Mouse (Mus musculus) forebrain, embryonic 12.5 days (tissue): ENCODE measurements around the gene Evx2. TPM values are rescaled to one million over a fixed set of nuclear protein-coding genes. Genes with fewer than 3 reads are reported as not detected.

Source experiments
- ATAC-seq: fragments of 200-750 bp; cut with Nextera tagmentation; 2 replicates; pipeline ENCODE4 v1.8.0; 2017; ENCODE audit warnings: moderate TSS enrichment; ENCODE audit not compliant: low FRiP score
- H3K27ac ChIP-seq: fragments of 300-500 bp; sonication (generic); 2 replicates; pipeline ENCODE4 v1.5.1; 2016; ENCODE audit warnings: mild to moderate bottlenecking
- H3K27me3 ChIP-seq: fragments of 300-500 bp; sonication (generic); 2 replicates; pipeline ENCODE4 v1.6.1; 2016; ENCODE audit warnings: mild to moderate bottlenecking
- H3K36me3 ChIP-seq: fragments of 300-500 bp; sonication (generic); replicated peaks from 2 replicates; pipeline ENCODE4 v1.6.1; 2016; ENCODE audit warnings: mild to moderate bottlenecking
- H3K4me1 ChIP-seq: fragments of 300-500 bp; sonication (generic); 2 replicates; pipeline ENCODE4 v1.6.1; 2016
- H3K4me2 ChIP-seq: fragments of 300-500 bp; sonication (generic); 2 replicates; pipeline ENCODE4 v1.6.1; 2016; ENCODE audit warnings: mild to moderate bottlenecking, moderate library complexity
- H3K4me3 ChIP-seq: fragments of 300-500 bp; sonication (generic); replicated peaks from 2 replicates; pipeline ENCODE4 v1.5.1; 2016; ENCODE audit warnings: mild to moderate bottlenecking
- H3K9ac ChIP-seq: fragments of 300-500 bp; sonication (generic); 2 replicates; pipeline ENCODE4 v1.6.1; 2016; ENCODE audit warnings: mild to moderate bottlenecking
- H3K9me3 ChIP-seq: fragments of 300-500 bp; sonication (generic); 2 replicates; pipeline ENCODE4 v1.6.1; 2016
- WGBS: fragments of 180-500 bp; shearing (Covaris S2); methylation state at CpG from one replicate; pipeline ENCODE4 v1.1.7; 2016; 5-methylcytosine and 5-hydroxymethylcytosine counted together
- polyA plus RNA-seq: library from polyadenylated mRNA; unstranded; fragments of >200 nt; fragmentation: Nextera tagmentation; extraction: Ambion mirVana; gene quantifications from 2 replicates; pipeline ENCODE4 v1.2.1, GENCODE M21; 2016

Gene Evx2
- polyA plus RNA-seq, 1 experiment from 2014 or later: not detected

DNA sequence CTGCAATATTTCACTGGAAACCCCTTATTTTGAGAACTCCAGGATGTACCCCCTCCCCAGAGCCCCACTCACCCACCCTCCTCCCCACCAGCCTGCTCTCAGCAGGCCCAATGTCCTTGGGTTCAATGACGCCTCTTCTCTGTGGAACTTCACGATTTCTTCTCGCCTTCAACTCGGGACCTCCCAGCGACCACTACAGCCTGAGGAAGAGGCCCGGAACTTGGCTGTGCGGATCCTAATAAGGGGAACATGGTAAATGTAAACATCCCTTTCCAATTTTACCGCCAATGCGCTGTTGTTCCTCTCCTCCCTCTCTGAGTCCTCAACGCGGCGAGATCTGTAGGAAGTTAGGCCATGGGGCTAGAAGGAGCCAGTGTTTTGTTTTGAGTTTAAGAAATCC is 24.7 kb upstream of the Evx2 start:
- no peaks in the 10 kb centered on the region for H3K9me3 ChIP-seq
- no peaks in the 10 kb centered on the region for H3K36me3 ChIP-seq
- H3K9ac ChIP-seq: no peak overlapping the region
- no peak overlapping the region for H3K27ac ChIP-seq
- peaks cover 92% of the 10 kb centered on the region for H3K27me3 ChIP-seq
- no peak overlapping the region for H3K4me3 ChIP-seq
- H3K4me2 ChIP-seq: no peak overlapping the region
- 0% methylated on average over 12 of the region's 12 CpGs for WGBS
- no peak for ATAC-seq
- H3K4me1 ChIP-seq: peaks cover 13% of the 10 kb centered on the region

DNA sequence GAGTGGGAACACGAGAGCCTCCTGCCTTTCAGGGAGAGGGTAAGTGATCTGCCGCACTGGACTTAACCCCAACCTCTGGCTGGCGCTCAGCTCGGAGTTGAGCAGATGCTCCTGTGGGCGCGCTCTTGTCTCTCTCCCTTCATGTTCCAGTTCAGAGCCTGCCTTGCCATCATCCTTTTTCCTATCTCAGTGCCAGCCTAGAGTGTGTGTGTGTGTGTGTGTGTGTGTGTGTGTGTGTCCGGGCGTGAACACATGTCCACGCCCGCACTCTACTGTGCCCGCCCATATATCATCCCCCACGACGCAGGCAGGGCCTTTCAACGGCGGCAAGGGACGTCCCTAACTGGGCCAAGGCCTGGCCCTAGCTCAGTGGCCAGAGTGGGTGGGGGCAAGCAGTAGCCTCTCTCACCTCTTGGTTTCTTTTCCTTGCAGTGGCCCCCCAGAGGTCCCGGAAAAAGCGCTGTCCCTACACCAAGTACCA is 24.2 kb upstream of the Evx2 start:
- Histone ChIP-seq H3K27ac (no peak overlapping the region), H3K4me2 (no peak overlapping the region), H3K36me3 (no peaks in the 10 kb centered on the region), H3K9me3 (no peaks in the 10 kb centered on the region), H3K27me3 (peaks cover 94% of the 10 kb centered on the region), H3K4me3 (no peak overlapping the region), H3K4me1 (peaks cover 13% of the 10 kb centered on the region), H3K9ac (no peak overlapping the region)
- ATAC-seq: no peak
- WGBS: 2% methylated on average over 18 of the region's 18 CpGs

DNA sequence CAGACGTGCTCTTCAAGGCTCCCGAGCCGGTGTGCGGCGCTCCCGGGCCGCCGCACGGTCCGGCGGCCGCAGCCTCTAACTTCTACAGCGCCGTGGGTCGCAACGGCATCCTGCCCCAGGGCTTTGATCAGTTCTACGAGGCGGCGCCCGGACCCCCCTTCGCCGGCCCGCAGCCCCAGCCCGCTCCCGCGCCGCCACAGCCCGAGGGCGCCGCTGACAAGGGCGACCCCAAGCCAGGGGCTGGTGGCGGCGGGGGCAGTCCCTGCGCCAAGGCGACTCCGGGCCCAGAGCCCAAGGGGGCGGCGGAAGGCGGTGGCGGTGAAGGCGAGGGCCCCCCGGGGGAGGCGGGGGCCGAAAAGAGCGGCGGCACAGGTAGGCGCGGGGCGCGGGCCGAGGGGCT is 23.4 kb upstream of the Evx2 start:
- ATAC-seq: no peak

DNA sequence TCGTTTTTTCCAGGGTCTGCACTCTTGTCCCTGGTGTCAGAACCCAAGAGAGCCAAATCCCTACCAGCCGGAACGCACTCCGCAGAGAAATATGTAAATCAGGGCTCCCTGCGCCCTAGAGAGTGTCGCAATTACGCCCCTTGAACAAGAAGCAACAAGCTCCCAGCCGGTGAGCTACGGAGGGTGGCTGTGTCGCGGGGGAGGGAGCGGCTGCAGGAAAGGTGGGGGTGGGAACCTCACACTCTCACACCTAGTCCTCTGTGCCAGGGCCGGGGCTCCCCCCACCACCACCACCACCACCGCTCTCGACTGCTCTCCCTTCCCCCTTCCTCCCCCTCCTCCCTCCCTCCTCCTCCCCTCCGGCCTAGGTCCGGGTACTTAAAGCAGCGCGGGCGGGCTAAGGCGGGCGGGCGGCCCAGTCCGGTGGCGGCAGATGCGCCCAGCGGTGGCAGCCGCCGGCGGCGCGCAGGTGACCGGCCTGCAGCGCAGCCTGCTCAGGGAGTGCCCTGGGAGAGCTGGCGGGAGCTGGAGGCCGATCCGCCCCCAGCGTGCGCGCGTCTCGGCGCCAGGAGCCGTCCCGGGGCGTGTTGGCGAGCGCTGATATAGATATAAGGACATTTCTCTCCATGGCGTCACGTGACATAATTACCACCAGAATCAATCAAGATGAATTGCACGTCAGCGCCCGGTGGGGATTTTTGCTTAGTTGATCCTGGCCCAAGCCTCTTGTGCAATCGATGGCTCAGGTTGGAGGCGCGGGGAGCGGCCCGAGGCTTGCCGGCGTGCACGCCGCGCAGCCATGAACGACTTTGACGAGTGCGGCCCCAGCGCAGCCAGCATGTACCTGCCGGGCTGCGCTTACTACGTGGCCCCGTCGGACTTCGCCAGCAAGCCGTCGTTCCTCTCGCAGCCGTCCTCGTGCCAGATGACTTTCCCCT is 22.5 kb upstream of the Evx2 start:
- ATAC-seq: peak; percentile 30; the same call in 1 of the 2 replicates
- H3K27me3 ChIP-seq: peaks cover 95% of the 10 kb centered on the region
- no peak overlapping the region for H3K9ac ChIP-seq
- no peaks in the 10 kb centered on the region for H3K9me3 ChIP-seq
- peak overlapping the region; percentile 25 for H3K4me3 ChIP-seq
- no peak overlapping the region for H3K27ac ChIP-seq
- H3K36me3 ChIP-seq: no peaks in the 10 kb centered on the region
- H3K4me1 ChIP-seq: peaks cover 13% of the 10 kb centered on the region
- under 1% methylated on average over 60 of the region's 78 CpGs for WGBS
- peak overlapping the region; percentile 8; the same call in 1 of the 2 replicates for H3K4me2 ChIP-seq

More for the DNA sequence above, 23.4 kb upstream of the Evx2 start:
- Histone ChIP-seq H3K9me3 (no peaks in the 10 kb centered on the region), H3K4me1 (peaks cover 13% of the 10 kb centered on the region), H3K36me3 (no peaks in the 10 kb centered on the region), H3K27ac (no peak overlapping the region), H3K4me3 (peak overlapping the region; percentile 25), H3K27me3 (peaks cover 95% of the 10 kb centered on the region), H3K4me2 (peak overlapping the region; percentile 8), H3K9ac (no peak overlapping the region)
- 2% methylated on average over 43 of the region's 51 CpGs for WGBS

DNA sequence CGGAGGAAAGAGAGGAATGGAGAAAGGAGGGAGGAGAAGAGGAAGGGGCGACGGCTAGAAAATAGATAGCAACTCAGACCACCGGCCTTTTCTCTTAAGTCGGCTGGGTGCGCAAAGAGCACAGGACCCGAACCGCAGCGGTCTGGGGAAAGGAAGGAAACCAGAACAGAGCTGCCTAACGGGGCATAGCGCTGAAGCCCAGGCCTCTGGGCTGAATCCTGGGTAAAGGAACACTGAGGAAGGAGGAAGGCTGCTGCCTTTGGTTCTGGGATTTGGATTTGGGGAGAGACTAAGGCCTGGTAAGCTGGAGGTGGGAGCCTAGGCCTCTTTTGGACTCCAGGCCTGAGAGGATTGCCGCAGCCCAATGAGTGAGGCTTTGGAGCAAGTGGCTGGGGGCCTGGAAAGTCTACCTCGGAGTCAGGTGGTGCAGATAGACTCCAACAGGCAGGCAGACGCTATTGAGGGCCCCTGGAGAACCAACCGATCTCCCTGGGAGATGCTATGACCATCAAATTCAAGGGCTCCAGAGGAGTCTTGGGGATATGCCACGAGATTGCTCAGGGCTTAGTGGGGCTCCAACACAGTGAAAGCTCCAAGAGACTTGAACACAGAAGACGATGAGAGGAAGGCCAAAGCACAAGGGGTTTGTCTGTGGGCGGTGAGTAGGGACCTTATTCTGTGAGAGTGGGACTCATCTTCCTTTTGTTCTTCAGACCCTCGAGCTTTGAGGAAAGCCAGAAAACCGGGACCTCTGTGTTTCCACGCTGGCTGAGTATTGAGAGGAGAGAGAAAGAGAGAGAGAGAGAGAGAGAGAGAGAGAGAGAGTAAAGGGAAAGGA is 21.4 kb upstream of the Evx2 start:
- Histone ChIP-seq H3K4me3 (no peak overlapping the region), H3K9ac (no peak overlapping the region), H3K27ac (no peak overlapping the region), H3K27me3 (peaks cover 98% of the 10 kb centered on the region), H3K4me1 (peaks cover 13% of the 10 kb centered on the region), H3K9me3 (no peaks in the 10 kb centered on the region), H3K4me2 (no peak overlapping the region), H3K36me3 (no peaks in the 10 kb centered on the region)
- 2% methylated on average over 21 of the region's 21 CpGs for WGBS
- no peak for ATAC-seq

DNA sequence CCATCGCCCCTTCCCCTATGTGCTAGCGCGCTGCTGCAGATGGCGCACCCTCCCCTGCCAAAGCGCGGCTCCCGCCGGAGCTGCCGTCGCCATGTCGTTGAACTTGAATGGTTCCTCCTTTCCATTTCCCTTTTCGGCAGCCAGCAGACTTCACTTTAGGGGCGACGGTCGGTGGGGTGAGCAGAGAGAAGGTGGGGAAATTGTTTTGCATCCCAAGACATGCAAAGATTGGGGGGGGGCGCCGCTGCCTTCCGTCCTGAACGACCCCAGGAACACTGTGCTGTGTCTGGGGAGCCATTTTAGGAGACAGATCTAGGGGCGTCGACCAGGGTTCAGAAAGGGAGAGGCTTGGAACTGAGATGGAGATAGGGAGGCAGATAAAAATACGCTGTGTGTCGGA is 20.6 kb upstream of the Evx2 start:
- ATAC-seq: no peak
- Histone ChIP-seq H3K27ac (no peak overlapping the region), H3K27me3 (peaks cover 99% of the 10 kb centered on the region), H3K4me2 (no peak overlapping the region), H3K9me3 (no peaks in the 10 kb centered on the region), H3K4me3 (no peak overlapping the region), H3K9ac (no peak overlapping the region), H3K36me3 (no peaks in the 10 kb centered on the region), H3K4me1 (peaks cover 13% of the 10 kb centered on the region)
- WGBS: 2% methylated on average over 23 of the region's 23 CpGs

DNA sequence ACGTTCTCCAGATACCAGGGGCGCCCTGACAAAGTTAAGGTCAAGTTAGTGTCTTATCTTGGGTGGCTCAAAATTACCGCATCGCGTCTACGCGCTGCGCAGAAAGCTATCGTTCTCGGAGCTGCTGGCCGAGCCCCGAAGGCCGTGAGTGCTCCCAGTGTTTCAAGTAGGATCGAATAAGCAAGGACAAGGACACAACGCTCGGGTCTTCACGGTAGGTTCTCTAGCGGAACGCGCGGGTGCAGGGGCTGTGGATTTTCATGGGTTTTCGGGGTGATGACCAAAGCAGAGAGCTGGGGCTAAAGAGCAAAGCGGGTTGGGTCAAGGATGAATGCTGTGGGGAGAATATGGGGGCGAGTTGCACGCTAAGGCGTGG is 20.2 kb upstream of the Evx2 start:
- no peak for ATAC-seq
- Histone ChIP-seq H3K9me3 (no peaks in the 10 kb centered on the region), H3K4me1 (peaks cover 13% of the 10 kb centered on the region), H3K4me2 (no peak overlapping the region), H3K9ac (no peak overlapping the region), H3K36me3 (no peaks in the 10 kb centered on the region), H3K4me3 (no peak overlapping the region), H3K27me3 (peaks cover 99% of the 10 kb centered on the region), H3K27ac (no peak overlapping the region)
- under 1% methylated on average over 26 of the region's 26 CpGs for whole genome bisulfite sequencing

DNA sequence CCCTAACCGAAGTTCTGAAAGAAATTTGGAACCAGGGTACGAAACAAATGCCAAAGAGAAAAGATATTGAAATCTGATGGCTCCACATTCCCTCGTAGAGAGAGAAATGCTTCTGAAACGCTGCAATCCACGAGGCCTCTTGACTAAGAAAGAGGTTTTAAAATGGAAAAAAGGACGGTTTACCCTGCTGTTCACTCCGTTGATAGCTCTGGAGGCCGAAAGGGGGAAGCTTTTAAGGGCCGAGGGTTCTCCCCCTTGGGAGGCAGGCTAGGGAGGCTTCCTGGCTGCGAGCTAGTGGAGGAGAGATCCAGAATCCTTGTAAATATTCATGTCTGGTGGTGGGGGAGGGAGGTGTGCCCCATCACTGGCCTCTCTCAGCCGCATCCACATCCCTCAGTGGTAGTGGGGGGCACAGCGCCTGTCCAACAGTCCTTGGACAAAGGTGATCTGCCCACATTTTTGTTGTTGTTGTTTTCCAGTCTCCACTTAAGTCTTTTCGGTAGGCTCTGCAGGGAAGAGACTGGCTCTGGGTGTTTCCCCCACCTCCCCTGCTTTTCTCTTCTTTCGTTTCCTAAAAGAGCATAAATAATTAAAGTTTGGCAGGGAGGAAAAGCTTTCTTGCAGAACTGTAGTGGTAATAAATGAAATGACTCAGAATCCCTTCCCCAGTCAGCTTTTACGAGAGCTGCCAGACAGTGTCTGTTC is 19.7 kb upstream of the Evx2 start, which contains the start of gene Hoxd11:
TSS of gene Hoxd11 (plus strand) at position 667 of the 705 bp plus-strand sequence.
- no peak within 1 kb of the TSS for H3K4me3 ChIP-seq
- 2% methylated on average over 15 of the region's 15 CpGs for whole genome bisulfite sequencing
- H3K4me1 ChIP-seq: peaks cover 13% of the 10 kb centered on the region
- no peak within 1 kb of the TSS for H3K27ac ChIP-seq
- H3K27me3 ChIP-seq: peaks cover 99% of the 10 kb centered on the region
- no peak for ATAC-seq
- no peak within 1 kb of the TSS for H3K9ac ChIP-seq
- H3K9me3 ChIP-seq: no peaks in the 10 kb centered on the region
- H3K4me2 ChIP-seq: no peak within 1 kb of the TSS
- H3K36me3 ChIP-seq: no peaks in the 10 kb centered on the region

DNA sequence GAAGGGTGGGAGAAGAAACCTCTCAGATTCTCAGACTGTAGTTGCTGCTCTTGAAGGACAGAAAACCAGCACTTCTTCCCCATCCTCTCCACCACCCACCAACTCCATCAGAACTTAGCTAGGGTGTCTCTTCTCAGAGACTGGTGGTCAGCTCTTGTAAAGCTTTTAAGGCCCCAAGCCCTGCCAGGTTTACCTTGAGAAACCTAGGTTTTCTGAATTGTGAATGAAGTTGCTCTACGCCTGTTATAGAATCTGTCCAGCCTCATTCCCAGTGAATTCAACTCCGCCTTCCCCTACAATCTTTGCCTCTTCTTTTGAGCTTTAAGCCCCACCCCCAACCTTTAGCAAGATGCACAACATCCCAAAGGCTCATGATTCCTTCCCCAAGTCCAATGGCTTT is 17.7 kb upstream of the Evx2 start:
- Histone ChIP-seq H3K36me3 (no peaks in the 10 kb centered on the region), H3K9me3 (no peaks in the 10 kb centered on the region), H3K9ac (no peak overlapping the region), H3K4me2 (no peak overlapping the region), H3K4me1 (peaks cover 11% of the 10 kb centered on the region), H3K27me3 (peaks cover 99% of the 10 kb centered on the region), H3K4me3 (no peak overlapping the region), H3K27ac (no peak overlapping the region)
- 6% methylated on average over 2 of the region's 2 CpGs for WGBS
- ATAC-seq: no peak

DNA sequence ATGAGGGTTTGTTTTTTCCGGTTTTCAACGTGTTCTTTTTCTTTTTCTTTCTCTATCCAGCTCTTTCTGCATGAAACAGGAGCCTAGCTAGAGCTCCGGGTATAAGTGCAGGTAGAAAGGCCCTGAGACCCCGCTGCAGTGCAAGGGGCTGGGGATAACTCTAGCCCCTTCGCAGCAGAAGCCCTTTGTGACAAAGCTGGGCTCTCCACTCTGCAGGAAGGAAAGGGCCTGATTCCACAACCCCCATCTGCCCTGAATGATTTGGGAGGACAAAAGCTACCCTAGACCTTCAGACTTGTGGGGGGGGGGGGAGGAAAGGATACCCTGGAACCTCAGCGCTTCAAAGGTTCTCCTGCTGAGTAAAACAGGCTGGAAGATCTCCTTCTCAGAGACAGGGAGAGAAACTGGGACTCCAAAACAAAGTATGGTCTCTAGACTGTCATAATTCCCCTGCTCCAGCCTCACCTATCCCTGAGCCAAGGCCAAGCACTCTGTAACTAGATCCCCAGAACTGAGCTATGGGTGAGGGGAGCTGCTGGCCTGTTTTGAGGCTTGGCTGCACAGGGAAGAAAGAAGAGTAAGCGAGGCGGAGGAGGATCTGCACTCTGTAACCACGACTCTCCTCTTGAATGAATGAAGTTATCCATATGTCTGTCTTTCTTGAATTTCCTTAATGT is 17.2 kb upstream of the Evx2 start:
- peaks cover 6% of the 10 kb centered on the region for H3K4me1 ChIP-seq
- H3K27me3 ChIP-seq: peaks cover 99% of the 10 kb centered on the region
- ATAC-seq: no peak
- H3K9ac ChIP-seq: no peak overlapping the region
- H3K9me3 ChIP-seq: no peaks in the 10 kb centered on the region
- 3% methylated on average over 9 of the region's 9 CpGs for WGBS
- no peak overlapping the region for H3K4me2 ChIP-seq
- H3K4me3 ChIP-seq: no peak overlapping the region
- no peak overlapping the region for H3K27ac ChIP-seq
- H3K36me3 ChIP-seq: no peaks in the 10 kb centered on the region

DNA sequence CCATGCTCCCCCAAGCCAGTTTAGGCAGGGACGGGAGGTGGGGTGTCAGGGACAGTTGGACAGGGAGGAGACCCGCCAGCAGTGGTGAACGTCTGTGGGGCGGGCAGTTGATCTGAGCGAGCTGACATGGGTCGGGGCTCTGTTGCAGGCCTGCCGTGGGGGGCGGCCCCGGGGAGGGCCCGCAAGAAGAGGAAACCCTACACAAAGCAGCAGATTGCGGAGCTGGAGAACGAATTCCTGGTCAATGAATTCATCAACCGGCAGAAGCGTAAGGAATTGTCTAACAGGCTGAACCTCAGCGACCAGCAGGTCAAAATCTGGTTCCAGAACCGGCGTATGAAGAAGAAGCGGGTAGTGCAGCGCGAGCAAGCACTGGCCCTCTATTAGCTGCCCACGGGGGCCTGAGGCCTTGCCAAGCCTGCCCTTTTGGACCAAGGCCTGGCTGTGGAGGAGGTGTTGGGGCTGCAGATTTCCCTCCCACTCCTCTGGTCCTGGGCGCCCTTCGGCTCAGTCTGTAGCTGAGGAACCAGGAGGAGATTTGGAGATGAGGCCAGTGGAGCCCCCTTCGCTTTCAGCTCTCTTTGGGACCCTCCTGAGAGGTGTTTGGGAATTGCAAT is 16.4 kb upstream of the Evx2 start:
- H3K4me3 ChIP-seq: no peak overlapping the region
- WGBS: 4% methylated on average over 24 of the region's 24 CpGs
- peaks cover 99% of the 10 kb centered on the region for H3K27me3 ChIP-seq
- no peaks in the 10 kb centered on the region for H3K9me3 ChIP-seq
- no peak for ATAC-seq
- H3K27ac ChIP-seq: no peak overlapping the region
- H3K4me2 ChIP-seq: no peak overlapping the region
- H3K36me3 ChIP-seq: no peaks in the 10 kb centered on the region
- H3K4me1 ChIP-seq: peaks cover 6% of the 10 kb centered on the region
- H3K9ac ChIP-seq: no peak overlapping the region
